Mouse (Mus musculus) megakaryocyte, embryonic 14.5 days (primary cell): ENCODE measurements around the gene Gm21969.

ENCODE experiments used
- FLI1 ChIP-seq: IDR thresholded peaks from 2 replicates; pipeline ENCODE4 v1.6.1; 2012; ENCODE audit warnings: low read length, inconsistent platforms, mixed read lengths
- GATA1 ChIP-seq: IDR thresholded peaks from 3 replicates; pipeline ENCODE4 v1.6.1; 2012; ENCODE audit warnings: mixed read lengths, low read length, inconsistent platforms, borderline replicate concordance

GRCm38 (mm10) chr4:139585713-139586112 lies 17.3 kb upstream of the Gm21969 start:
- TF ChIP-seq FLI1 (no peak), GATA1 (no peak)
